Mouse (Mus musculus) heart, postnatal 25 days (tissue): Measurements from ENCODE around the gene Fam69a. TPM values are rescaled to one million over a fixed set of nuclear protein-coding genes. Genes with fewer than 3 reads are reported as not detected.
"Not testable (repeated sequence)": the region's sequence is repeated elsewhere in the genome, so short reads cannot be mapped to it uniquely, and the experiment has no call there.

Experiments used
- DNase-seq: peaks from one replicate; pipeline ENCODE4 v3.0.0; 2022; ENCODE audit warnings: low spot score
- intact Hi-C: fragments of 180-260 bp; cut with DNase I; formaldehyde crosslinking; loops from one replicate; pipeline ENCODE4 v1.15.1; 2025
- total RNA-seq, 2 experiments: library from RNA; stranded (reverse); gene quantifications; 2 replicates each; pipeline ENCODE4 v1.2.3; 2021

Gene Fam69a
- total RNA-seq, 2 experiments from 2014 or later, result 8.0 to 10.9 TPM

DNA sequence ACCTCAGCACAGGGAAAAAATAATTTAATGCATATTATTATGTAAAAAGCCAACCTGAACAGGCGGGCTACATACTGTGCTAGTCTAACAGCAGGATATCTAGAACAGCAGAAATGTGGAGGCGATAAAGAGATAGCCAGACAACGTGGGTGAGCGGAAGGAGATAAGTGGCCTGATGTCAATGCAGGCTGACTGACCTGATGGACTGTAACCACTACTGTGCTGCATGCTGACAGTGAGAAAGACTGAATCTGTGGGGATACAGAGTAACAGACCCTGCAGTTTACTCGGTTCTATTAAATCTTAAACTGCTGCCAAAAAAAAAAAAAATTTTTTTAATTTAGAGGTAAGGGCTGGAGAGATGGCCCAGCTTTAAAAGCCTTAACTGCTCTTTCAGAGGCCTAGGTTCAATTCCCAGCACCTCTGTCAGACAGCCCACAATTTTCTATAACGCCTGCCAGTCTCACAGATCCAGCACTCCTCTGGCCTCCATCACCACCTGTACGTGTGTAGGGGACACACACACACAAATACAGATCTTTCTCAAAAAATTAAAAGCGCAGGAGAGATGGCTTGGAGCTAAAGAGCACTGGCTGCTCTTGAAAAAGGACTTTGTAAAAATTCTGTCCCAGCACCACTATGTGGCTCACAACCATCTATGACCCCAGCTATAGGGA, 27.1 kb downstream of the Fam69a start:
- intact Hi-C loops, result no loop called here
- no peak for DNase-seq

DNA sequence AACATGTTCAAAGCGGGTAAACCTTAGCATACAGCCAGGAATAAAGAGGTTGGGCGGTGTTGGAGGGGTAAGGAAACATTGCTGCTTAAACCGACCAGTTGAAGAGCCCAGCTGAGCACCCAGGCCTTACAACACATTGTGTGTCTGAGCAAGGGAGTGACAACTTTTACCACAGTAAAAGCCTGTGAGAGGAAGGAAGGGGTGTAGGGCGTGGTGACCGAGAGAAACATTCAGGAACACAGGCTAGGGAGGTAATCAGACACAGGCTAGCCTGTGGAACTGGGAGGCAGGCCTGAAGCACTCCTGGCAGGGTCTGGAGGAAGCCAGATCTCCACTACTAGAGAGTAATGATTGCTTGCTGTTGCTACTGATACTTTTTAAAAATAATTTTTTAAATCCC, 36.2 kb downstream of the Fam69a start:
- no peak for DNase-seq
- intact Hi-C loops, result no loop called here

DNA sequence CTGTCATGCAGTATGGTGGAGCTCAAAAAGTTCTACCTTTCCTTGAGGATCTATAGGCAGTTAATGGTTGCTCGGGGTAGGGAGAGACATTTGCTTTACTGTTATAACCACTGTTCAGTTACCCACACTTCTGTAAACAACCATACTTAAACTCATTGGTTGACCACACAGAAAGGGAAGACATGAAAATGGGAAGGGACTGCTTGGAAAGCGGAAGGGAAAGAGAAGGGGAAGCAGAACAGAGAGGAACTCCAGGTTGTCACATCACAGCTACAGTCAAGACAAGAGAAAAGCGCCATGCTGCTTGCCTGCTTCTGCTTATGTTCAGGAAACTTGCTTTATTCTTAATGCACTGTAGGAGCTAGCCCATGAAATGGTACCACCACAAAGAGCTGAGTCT, 37.3 kb downstream of the Fam69a start:
- DNase-seq, result no peak
- intact Hi-C loops, result no loop called here

DNA sequence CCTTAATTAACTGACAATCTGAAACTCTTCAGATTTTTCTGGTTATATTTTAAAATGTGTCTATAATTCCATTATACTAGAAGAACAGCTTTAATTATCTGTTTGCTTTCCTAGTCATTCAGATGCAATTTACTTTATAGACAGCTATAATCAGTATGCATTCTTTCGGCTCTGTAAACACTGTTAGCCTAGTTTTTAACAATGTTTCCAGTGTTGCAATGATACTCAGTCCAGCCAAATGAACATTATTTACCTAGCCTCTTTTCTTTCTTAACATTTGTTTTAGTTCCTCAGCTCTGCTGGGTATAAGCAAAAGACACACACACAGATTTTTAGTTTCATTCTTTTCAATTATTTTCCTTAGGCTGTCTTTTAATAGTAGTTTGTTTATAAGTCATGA, 38.0 kb downstream of the Fam69a start:
- intact Hi-C loops, result no loop called here
- DNase-seq, result no peak

DNA sequence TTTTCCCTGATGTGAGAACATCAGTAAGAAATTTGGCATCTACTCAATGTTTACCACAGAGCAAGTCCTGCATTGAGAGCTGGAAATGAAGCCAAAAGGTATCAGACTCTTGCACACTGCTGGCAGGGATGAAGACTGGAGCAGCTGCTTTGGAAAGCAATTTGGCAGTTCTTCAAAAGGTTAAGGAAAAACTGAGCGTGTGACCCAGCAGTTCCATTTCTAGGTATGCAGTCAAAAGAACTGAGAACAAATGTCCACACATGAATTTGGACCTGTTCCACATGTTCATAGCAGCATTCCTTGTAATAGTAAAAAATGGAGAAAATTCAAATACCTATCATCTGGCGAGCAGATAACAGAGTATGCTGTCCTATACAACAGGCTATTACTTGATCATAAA, 39.3 kb downstream of the Fam69a start:
- intact Hi-C loops, result no loop called here
- DNase-seq, result no peak

DNA sequence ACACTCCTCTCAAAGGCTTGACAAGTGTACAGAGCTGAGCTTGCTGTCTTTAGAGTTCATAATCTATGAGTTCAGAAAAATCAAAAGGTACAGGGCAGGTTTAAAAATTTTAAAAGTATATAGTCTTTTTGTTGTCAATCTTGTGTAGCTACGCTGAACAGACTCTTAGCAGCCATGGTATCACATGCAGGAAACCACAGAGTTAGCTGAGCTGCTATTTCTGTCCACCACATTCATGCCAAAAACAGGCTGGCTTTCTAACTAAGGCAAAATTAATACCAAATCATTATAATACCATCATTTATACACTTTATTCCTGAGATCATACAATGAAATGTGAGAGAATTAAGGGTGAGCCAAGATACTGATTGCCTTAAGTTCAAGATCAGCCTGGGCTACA, 40.4 kb downstream of the Fam69a start:
- no peak for DNase-seq
- intact Hi-C loops, result no loop called here

DNA sequence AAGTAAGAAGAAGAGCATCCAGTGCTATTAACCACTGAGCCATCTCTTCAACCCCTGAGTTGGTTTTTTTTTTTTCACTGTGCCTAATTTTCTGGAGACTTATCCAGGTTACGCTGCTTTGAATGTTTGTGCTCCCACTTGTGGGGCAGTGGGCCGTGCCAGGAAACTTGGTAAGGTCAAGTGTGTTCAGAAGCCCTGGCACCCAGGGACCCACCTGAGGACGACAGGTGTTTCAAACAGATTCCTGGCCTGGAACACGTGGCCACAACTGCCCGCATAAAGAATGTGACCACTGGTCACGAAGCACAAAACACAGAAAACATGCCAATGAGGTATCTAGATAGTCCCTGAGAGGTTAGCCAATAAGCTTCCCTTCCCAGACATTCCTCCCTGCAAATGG, 43.4 kb downstream of the Fam69a start:
- no peak for DNase-seq
- intact Hi-C loops, result loop anchor here (5.0 kb wide), 1 partner anchor 44 kb away; the partner anchor contains the start of gene Fam69a

DNA sequence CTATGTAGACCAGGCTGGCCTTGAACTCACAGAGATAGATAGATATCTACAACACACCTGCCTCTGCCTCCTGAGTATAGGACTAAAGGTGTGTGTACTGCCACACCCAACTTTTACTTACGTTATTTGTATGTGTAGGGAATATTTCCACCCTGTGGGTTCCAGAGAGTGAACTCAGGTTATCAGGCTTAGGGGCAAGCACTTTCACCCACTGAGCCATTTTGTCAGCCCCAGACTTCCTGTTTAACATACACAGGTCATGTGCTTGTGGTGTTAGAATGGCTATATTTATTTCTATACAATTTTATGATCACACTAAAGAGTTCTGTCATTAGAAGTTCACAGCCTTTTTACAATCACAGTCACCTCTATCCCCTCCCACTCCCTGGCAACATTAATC, 43.9 kb downstream of the Fam69a start:
- no peak for DNase-seq
- intact Hi-C loops, result loop anchor here (5.0 kb wide), 1 partner anchor 44 kb away; the partner anchor contains the start of gene Fam69a

DNA sequence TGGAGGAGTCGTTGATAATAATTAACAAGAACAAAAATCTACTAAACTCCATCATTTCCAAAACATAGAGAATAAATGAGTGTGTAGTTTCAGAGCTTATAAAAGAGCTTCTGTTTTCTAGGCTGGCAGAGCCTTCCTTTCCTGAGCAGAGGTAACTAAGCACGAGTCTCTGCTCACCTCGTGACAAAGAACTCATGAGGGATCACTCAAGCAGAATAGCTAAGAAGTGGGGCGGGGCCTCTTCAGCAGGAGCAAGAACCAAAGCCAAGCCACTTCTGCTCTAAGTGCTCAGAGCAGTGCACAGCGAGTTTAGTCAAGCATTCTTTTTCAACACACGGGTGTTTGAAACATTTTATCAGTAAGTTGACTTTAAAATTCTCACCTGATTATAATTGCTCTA, 45.7 kb downstream of the Fam69a start:
- no peak for DNase-seq
- intact Hi-C loops, result loop anchor here (5.0 kb wide), 1 partner anchor 46 kb away; the partner anchor contains the start of gene Fam69a

DNA sequence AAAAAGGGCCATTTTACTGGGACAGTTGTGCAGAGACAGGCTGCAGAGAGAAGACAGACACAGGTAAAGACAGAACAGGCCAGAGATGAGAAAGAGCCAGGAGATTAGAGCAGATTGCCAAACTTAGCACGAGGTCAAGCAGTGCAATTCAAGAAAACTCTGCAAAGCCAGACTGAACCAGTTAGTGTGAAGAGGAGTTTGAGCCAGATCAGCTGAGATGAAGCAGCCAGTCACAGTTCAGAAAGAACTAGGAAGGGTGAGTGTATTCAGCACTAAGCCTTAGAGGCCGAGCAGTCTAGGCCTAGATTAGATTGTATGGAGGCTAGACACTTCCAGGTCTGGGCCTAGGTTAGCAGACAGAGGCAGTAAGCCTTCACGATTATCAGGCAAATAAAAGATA, 47.2 kb downstream of the Fam69a start:
- no peak for DNase-seq

DNA sequence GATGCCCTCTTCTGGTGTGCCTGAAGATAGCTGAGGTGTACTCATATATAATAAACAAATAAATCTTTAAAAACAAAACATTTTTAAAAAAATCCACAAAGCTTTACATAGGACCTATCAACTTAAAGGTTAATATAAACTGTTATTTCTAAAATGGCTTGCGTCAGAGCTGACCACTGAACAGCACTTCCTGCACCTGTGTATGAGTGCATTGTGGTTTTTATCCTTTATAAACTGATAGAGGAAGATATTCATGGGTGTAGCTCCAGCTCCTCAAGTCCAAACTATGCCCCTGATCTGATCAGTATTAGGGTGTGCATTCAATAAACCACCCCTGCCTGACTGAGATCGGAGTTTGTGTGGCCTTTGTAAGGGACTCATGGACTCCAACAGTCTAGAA, 48.0 kb downstream of the Fam69a start:
- intact Hi-C loops, result no loop called here
- DNase-seq, result no peak

More for the DNA sequence above, 47.2 kb downstream of the Fam69a start:
- intact Hi-C loops, result loop anchor here (5.0 kb wide), 1 partner anchor 48 kb away; the partner anchor contains the start of gene Fam69a

DNA sequence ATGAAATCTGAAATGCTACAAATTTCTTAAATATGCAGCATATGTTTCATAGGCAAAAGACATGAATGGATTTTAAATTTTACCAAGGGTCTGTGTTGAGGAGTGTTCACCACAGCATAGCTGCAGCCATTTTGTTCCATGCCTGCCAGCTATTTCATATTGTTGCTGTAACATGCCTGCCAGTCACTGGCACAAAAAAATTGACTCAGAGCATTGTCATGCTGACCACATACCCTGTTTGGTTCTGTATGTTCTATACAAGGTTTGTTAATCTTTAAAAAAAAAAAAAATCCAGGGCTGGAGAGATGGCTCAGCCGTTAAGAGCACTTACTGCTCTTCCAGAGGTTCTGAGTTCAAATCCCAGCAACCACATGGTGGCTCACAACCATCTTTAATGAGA, 48.4 kb downstream of the Fam69a start:
- DNase-seq, intact Hi-C loops: not testable (repeated sequence)

DNA sequence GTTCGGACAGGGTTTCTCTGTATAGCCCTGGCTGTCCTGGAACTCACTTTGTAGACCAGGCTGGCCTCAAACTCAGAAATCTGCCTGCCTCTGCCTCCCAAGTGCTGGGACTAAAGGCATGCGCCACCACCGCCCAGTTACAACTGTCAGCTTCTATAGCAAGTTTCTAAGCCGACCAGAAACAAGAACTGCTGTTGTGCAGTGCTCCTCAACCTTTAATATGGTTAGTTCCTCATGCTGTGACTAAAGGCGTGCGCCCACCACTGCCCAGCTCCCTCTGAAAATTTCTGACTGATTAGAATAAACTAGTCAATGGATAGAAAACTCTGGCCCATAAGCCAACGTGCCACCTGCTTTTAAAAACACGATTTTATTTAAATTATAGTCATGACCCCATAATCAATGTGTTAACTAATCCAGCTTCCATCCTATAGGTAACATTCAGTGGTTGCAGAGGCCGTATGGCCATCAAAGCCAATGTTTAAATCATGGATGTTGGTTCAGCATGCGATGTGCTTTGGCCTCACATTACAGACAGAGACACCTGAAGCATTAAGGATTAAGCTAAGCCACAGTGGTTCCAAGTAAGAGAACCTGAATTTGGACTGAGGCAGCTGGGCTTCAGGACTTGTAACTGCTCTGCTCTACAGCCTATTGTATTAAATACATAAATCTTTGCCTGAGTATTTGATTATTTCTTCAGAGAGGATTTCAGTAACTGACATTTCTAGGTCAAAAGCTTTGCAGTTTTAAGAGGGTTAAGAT, 50.1 kb downstream of the Fam69a start:
- no peak for DNase-seq
- intact Hi-C loops, result no loop called here

DNA sequence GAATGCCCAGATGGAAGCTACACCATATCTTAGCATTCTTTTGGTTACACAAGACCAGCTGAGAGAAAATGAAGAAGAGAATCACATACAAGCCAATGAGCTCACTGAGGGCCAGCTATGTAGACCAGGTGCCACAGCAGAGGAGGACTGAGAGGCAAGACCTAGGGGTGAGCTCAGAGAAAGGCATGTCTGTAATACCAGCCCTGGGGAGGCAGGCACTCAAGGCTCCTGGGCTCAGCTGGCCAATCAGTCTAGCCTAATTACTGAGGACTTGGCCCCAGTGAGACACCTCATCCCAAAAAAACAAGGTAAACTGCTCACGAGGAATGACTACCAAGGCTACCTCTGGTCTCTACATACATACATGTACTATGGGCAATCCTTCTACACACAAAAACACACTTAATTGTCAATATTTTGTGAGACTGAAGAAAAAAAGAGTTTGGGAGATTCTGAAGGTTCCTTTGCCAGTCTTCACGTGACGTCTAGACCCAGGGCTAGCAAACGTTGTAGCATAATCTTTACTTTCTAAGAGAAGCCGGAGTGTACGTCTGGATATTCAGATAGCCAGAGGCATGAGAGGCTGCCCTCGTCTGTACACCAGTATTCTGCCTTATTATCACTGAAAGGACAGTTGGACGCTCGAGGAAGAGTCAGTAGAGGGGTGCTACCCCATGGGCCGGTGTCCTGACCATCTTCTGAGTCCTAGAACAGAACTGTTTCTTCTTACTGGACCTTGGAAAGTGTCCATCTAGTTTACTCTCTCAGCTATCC, 51.9 kb downstream of the Fam69a start:
- intact Hi-C loops, result no loop called here
- DNase-seq, result no peak

DNA sequence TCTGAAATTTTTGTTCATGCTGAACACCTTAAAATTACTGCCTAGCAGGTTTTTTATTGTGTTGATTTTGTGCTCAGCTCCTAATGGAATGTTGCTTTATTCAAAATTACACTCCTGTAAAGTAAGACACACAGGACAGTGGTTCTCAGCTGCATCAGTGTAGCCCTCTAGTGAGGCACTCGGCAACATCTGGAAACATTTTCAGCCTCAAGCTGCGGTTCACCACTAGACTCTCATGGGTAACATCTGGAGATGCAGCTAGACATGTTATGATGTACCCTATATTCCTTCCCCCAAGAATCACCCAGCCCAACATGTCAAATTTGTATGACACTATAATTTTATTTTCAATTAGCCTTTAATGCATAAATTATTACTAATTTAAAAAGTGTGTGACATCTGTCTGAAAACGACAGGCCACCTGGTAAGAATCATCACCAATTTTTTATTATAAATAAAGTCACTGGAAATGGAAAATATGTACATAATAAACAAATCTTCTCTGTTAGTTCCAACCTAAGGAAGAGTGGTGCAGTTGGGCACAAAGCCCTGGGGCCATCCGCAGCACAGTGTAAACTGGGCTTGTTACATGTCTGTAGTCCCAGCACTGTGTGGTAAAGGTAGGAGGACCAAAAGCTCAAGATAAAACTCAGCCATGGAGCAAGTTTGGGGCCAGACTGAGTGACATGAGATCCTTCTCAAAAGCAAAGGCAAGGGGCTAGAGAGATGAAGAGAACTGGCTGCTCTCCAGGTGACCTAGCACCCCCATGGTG, 53.5 kb downstream of the Fam69a start:
- no peak for DNase-seq
- intact Hi-C loops, result no loop called here

DNA sequence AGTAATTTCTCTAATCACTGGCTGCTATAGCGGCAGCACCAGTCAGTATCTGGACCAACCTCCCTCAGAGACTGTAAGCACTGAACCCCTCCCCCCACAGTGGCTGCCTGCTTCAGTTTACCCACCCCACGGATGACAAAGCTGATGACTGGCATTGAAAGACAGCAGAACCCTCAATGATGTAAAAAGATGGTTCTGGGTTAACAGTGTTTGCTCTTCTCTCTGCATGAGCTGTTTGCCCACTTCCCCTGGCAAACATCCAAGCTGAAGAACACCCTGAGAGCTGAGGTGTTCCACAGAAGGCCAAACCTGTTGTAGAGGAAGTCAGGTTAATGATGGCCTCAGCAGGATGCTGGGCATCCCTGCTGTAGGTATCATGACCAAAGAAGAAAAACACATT, 54.3 kb downstream of the Fam69a start:
- no peak for DNase-seq

DNA sequence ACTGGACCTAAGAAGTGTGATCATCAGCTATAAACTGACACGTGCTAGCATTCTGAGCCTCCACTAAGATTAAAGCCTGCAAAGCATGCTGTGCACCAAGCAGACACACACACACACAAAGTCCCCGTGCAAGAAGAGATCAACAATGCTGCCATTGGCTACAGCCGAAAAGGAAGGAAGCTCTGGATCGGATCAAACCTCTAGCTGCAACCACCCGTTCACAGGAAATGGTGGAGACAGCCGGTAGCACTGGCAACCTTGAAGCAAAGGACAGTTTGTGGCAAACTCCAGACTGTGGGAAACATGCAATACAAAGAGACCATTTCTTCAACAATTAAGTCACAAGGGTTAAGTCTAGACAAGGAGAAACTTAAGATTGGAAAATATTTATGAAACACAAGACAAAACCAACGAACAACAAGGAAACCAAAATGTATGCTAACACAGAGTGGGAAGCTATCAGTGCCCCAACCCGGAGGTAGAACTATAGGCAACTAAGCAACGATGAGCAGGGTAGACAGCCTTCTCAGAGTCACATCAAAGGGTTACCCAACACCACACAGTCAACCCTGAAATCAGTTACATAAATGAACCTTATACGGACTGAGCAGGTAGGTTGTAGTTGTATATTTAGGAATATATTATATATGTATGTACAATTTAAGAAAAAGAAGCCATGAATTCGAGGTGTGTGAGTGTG, 60.2 kb downstream of the Fam69a start:
- no peak for DNase-seq
- intact Hi-C loops, result no loop called here

More for the DNA sequence above, 54.3 kb downstream of the Fam69a start:
- intact Hi-C loops, result no loop called here

DNA sequence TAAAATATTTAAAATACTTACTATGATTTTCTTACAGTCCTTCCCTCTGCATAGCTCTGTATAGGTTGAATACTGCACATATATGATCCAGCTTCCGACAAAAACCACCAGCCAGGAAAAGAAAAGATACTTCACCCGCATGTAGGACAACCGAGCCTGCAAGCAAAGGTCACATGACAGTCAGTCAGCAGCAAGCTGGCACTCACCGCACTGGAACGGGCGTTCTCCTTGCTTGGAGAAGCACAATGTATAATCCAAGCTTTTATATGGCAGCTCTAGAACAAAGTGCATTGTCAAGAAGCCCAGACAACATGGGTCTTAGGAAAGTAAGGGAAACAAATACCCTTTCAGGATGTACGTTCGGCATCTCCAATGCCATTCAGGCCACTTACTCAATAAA, 62.3 kb downstream of the Fam69a start:
- DNase-seq, result no peak
- intact Hi-C loops, result loop anchor here (2.0 kb wide), 2 partner anchors 80 to 104 kb away; no protein-coding TSS in a partner anchor

DNA sequence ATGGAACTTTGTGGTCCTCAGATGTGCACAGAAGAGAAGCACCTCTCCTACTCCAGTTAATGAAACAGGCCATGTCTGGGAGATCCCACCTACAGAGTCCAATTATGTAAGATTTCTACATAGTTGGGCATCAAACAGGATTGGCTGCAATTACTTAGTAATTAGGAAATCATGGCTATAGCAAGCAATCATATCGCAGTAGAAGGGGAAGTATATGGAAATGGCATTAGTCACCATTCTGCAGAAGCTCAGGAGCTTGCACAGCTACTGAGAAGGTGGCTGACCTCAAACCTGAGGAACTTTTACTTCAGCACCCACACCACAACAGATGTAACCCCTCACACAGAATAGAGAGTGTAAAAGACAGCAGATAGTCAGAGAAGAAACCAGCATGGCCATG, 64.0 kb downstream of the Fam69a start:
- no peak for DNase-seq
- intact Hi-C loops, result no loop called here
